ENCODE assay signal across 8 mouse cellular contexts in the genomic region with DNA sequence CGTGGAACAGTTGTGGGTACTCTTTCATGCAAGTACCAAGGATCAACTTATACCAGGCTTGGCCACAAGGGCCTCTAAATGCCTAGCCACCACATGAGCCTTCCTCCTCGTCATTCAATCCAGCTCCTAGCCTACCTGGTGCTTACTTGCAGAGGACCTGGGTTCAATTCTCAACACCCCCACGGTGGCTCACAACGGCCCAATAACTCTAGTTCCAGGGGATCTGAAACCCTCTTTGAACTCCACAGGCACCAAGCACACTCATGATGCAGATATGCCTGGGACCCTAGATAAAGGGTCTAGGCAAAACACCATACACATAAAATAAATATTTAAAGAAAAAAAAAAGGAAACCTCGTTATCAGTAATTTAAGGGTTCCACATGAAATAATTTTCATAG. TPM values are rescaled to one million over a fixed set of nuclear protein-coding genes. Genes with fewer than 3 reads are reported as not detected.
DNase-seq lines count a peak whose midpoint lies in the region; ATAC-seq and TF ChIP-seq lines count a peak whose summit lies in the region.

No protein-coding gene starts in this region.

- peaks cover 16% of the 10 kb centered on the region; the same call in 1 of the 2 replicates for H3K36me3 ChIP-seq in hindbrain, embryonic 10.5 days

- TF ChIP-seq CTCF in cerebellum, adult 2 months (IDR thresholded peaks at IDR 0.05; ENCODE audit: borderline replicate concordance, insufficient read depth, low read depth, low read length) = peak; percentile 2; the same call in 1 of the 2 replicates

- WGBS in cerebellum, adult 2 months = 31% methylated on average over 5 of the region's 5 CpGs
- WGBS in hindbrain, embryonic 10.5 days = 67% methylated on average over 5 of the region's 5 CpGs

- no peak for TF ChIP-seq POLR2A in cerebellum, adult 2 months (IDR thresholded peaks at IDR 0.05; ENCODE audit: borderline replicate concordance, insufficient read depth, low read length)

- H3K9me3 ChIP-seq in hindbrain, embryonic 10.5 days = no peaks in the 10 kb centered on the region

- no peaks in the 10 kb centered on the region for H3K27me3 ChIP-seq in cerebellum, adult 2 months (ENCODE audit: control insufficient read depth, insufficient read depth, low read length)
- peaks cover 11% of the 10 kb centered on the region for H3K27me3 ChIP-seq in hindbrain, embryonic 10.5 days (ENCODE audit: insufficient read depth, poor library complexity, severe bottlenecking)

- no peak overlapping the region for H3K27ac ChIP-seq in cerebellum, adult 2 months (ENCODE audit: insufficient read depth, low read length)
- no peak overlapping the region for H3K27ac ChIP-seq in hindbrain, embryonic 10.5 days

- DNase-seq in cerebellum, adult 2 months = peak in 1 of 2 experiments; percentile 34
- DNase-seq in CD4-positive helper T cell, adult 2 months (ENCODE audit: low read depth, low spot score) = peak; percentile 56
- DNase-seq in hindbrain, embryonic 10.5 days (ENCODE audit: low spot score) = peak; percentile 17
- DNase-seq in thymus, postnatal 4 days = peak; percentile 28
- DNase-seq in testis, postnatal 14 days (ENCODE audit: low spot score) = no peak

- ATAC-seq in cerebellum, adult (ENCODE audit: insufficient number of reproducible peaks, low FRiP score, low TSS enrichment) = no peak
- ATAC-seq in common myeloid progenitor, adult 5-6 weeks (replicated peaks; ENCODE audit: low read depth, poor library complexity, severe bottlenecking) = peak; percentile 31; the same call in 1 of the 2 replicates
- ATAC-seq in megakaryocyte progenitor cell, adult 5-6 weeks (replicated peaks; ENCODE audit: poor library complexity) = peak; percentile 50

- peaks cover 6% of the 10 kb centered on the region; the same call in 1 of the 2 replicates for H3K4me1 ChIP-seq in cerebellum, adult 2 months (ENCODE audit: control insufficient read depth, insufficient read depth, low read length)
- peaks cover 26% of the 10 kb centered on the region for H3K4me1 ChIP-seq in hindbrain, embryonic 10.5 days (replicated peaks)

- H3K4me3 ChIP-seq in cerebellum, adult 2 months (replicated peaks; ENCODE audit: insufficient read depth, low read depth, low read length) = peak overlapping the region; percentile 26
- H3K4me3 ChIP-seq in hindbrain, embryonic 10.5 days = peak overlapping the region; percentile 99

RNA-seq across cellular contexts. Expression of a gene that starts 1.3 kb away (rescaled TPM):
- polyA plus RNA-seq in cerebellum, adult 2 months (2012; rRNA removed) = 88.2 and 90.7 TPM in 2 replicates
- 63.5 and 85.4 TPM in 2 replicates for total RNA-seq in common myeloid progenitor, adult 5-6 weeks (2017)
- 138 and 156 TPM in 2 replicates for polyA plus RNA-seq in hindbrain, embryonic 10.5 days (2016; fragmentation: Nextera tagmentation; extraction: Ambion mirVana)
- total RNA-seq in megakaryocyte progenitor cell, adult 5-6 weeks (2015) = 66.1 and 80.1 TPM in 2 replicates
- 74.6 and 86.1 TPM in 2 replicates for total RNA-seq in megakaryocyte progenitor cell, adult 5-6 weeks (2017)

RNA-seq across cellular contexts. Expression of a gene that starts 13.6 kb away (rescaled TPM):
- polyA plus RNA-seq in cerebellum, adult 2 months (2012; rRNA removed) = 30.9 and 32.0 TPM in 2 replicates
- 4.3 and 7.5 TPM in 2 replicates for total RNA-seq in common myeloid progenitor, adult 5-6 weeks (2017)
- 39.3 and 50.3 TPM in 2 replicates for polyA plus RNA-seq in hindbrain, embryonic 10.5 days (2016; fragmentation: Nextera tagmentation; extraction: Ambion mirVana)
- 2.2 and 3.8 TPM in 2 replicates for total RNA-seq in megakaryocyte progenitor cell, adult 5-6 weeks (2015)
- total RNA-seq in megakaryocyte progenitor cell, adult 5-6 weeks (2017) = 3.8 and 6.4 TPM in 2 replicates

RNA-seq across cellular contexts. Expression of a gene that starts 45.8 kb away (rescaled TPM):
- polyA plus RNA-seq in cerebellum, adult 2 months (2012; rRNA removed) = 14.6 and 16.0 TPM in 2 replicates
- 8.9 and 13.4 TPM in 2 replicates for total RNA-seq in common myeloid progenitor, adult 5-6 weeks (2017)
- polyA plus RNA-seq in hindbrain, embryonic 10.5 days (2016; fragmentation: Nextera tagmentation; extraction: Ambion mirVana) = 6.2 and 7.4 TPM in 2 replicates
- 8.7 and 16.2 TPM in 2 replicates for total RNA-seq in megakaryocyte progenitor cell, adult 5-6 weeks (2015)
- total RNA-seq in megakaryocyte progenitor cell, adult 5-6 weeks (2017) = 13.7 and 14.7 TPM in 2 replicates
